Mouse (Mus musculus) right cerebral cortex, postnatal 36 days (tissue): ENCODE results near the gene Cd3g.

Experiments
- DNase-seq, 2 experiments: peaks; one replicate each; pipeline ENCODE4 v3.0.0; 2022; ENCODE audit warnings: low spot score in 2 of 2, mixed read lengths in 1 of 2

Cd3g gene

DNA sequence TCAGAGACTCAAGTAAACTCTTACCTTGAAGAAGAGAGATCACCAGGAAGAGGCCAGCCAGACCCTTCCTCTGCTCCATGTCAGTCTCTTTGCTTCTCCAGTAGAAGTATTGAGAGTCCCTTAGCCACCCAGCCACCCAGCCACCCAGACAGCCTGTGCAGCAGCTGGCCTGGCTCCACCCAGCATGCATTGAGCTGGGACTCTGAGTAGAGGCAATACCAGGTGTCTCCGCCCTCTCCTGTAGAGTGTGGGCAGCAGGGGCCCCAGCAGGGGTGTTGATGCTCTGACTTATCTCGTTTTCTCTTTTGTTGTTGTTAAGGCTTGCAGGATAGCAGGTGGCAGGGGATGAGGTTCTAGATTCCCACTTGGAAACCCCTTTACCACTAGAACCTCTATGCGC, at the start of gene Cd3g:
Cd3g (minus strand) TSS at position 190 of the 400 bp plus-strand sequence.
- DNase-seq: no peak

DNA sequence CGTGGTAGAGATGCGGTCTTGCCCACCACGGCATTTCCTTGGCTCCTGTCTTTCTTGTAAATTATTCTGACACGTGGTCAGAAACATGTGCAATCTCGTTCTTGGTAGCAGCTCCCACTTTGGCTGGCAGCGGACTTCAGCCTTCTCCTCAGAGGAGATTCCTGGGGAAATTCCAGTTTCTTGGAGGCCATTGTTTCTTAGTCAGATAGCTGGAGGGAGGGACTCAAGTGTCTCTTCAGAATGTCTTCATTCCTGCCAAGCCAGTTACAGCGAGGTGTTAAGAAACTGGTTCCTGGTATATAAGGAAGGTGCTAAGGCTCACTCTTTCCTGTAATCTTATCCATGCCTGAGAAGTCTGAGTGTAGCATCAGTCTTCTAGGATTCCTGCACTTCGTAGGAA, 47.1 kb upstream of the Cd3g start:
- DNase-seq: no peak

DNA sequence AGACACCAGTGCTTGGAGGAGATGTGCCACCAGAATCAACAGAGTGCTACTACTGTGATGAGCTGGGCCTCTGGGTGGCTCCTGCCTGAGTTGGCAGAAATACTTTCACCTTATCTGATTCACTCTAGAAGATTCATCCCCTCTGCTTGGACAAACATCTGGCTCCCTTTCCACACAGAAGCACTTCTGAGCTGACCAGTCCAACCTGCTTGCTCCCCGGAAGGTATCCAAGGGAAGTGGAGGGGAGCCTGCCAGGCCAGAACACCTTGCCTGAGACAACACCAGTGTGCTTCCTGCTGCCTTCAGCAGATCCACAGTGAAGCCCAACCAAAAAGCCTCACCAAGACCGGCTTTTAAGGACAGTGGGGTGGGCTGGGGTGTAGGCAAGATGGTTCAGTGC, 44.0 kb upstream of the Cd3g start:
- no peak for DNase-seq

DNA sequence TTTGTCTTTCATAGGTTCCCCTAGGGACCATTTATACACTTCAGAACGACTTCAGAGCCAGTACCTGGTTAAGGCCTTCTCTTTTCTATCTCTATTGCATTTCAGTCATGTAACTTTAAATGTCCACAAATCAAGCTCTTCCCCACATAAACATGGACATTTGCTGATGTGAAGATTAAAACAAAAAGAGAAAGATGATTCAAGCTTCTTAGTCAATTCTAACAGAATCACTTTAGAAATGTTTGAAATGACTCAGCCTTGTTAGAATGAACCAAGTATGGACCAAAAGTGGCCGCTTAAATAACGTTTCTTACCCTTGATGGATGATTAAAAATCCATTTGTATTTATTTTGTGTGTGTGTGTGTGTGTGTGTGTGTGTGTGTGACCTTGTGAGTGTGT, 43.4 kb upstream of the Cd3g start:
- no peak for DNase-seq

DNA sequence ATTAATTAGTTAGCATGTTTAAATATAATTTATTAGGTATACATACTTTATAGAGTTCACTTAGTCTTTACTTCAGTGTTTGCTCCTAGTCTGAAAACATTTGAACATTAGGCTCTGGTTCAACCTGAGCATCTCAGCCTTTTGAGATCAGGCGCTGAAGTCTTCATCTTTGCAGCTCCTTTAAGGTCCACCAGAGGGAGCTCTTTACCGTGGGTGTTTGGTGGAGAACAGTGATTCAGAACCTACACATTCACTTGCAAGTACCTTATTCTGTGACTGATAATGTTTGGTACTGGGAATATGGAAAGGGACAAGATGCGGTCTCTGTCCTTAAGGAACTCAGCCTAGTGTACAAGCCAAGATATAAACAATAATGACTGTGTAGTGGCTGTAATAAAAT, 42.6 kb upstream of the Cd3g start:
- peak in 1 of 2 experiments; percentile 8 for DNase-seq

DNA sequence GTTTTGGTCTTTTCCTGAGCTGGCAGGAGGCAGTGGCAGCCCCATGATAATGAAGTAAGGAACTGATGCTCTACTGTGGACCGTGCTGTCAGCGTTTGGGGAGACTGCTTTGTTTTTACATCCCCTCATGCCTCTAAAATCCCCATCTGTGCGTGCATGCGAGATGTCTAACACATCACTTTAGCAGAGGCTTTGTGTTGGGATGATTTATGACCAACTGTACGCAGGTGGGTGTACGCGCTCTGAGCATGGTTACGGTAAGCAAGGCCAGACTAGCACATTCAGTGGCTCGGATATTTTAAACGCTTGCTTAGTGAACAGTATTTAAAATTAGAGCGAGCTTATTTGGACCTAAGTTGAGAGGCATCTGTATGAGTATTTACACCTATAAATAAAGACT, 37.8 kb upstream of the Cd3g start:
- DNase-seq: peak in 1 of 2 experiments; percentile 18

DNA sequence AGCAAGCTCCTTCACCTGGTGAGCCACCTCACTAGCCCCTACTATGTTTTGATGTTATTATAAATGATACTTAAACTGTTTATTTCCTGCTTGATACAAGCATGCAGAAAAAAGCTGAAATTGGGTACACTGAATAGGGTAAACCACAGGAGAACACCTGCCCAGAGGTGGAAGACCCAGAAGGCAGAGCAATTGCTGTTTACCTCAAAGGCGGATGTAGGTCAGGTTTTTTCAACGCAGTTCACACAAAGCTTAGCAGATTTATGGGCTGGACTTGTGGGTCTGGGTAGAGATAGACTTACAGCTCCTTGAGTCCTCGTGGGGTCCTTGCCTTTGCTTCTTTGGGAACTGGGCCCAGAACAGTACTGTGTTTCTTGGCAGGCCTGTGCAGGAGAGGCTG, 35.6 kb upstream of the Cd3g start:
- no peak for DNase-seq

DNA sequence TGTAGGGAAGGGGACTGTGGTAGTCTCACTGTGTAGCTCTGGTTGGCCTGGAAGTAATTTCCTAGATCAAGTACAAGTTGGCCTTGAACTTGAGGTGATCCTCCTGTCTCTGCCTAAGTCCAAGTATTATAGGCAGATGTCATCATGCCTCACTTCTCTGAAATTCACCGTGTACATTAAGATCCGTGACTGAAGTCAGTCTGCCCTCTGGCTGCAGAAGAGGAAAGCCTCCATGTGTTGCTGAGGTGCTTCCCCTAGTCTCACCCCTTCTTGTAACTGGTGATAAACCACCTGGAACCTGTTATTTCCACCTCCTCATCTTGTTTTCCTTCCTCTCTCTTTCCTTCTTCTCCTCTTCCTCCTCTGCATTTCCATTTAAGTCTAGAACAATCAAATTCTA, 34.6 kb upstream of the Cd3g start:
- no peak for DNase-seq

DNA sequence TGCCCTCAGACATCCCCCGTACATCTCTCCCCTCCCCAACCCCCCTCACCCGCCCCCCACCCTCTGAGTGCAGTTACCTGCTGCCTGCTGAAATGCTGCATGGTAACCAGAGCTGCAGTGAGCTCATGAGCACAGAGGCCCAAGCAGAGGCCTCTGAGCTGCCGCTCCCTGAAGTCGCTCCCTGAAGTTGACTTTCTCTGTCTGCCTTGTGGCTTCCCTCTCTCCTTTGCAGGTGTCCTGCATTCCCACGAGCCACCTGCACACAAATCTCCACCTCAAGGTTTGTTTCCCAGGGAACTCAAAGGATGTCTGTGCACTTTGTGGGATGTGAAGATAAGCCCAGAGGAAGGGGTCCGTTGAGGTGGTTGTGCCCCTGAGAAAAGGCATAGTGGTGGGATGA, 31.1 kb upstream of the Cd3g start:
- no peak for DNase-seq

DNA sequence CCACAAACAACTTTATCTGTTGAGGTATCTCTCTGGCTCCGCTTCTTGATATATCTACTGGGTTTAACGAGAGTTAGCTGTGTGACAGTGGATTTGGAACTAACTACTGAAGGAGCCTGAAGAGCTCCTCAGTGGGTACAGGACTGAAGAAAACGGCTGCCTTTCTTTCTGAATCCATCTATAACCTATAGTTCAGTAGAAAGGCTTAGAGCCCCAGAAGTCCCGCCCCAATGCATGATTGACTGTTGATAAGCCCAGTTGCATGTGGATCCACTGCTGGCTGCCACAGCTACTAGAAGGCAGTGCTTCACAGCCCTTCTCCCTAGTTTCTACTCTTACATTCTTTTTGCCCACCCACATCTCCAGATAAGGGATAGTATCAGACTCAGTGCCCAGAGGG, 30.2 kb upstream of the Cd3g start:
- DNase-seq: no peak

DNA sequence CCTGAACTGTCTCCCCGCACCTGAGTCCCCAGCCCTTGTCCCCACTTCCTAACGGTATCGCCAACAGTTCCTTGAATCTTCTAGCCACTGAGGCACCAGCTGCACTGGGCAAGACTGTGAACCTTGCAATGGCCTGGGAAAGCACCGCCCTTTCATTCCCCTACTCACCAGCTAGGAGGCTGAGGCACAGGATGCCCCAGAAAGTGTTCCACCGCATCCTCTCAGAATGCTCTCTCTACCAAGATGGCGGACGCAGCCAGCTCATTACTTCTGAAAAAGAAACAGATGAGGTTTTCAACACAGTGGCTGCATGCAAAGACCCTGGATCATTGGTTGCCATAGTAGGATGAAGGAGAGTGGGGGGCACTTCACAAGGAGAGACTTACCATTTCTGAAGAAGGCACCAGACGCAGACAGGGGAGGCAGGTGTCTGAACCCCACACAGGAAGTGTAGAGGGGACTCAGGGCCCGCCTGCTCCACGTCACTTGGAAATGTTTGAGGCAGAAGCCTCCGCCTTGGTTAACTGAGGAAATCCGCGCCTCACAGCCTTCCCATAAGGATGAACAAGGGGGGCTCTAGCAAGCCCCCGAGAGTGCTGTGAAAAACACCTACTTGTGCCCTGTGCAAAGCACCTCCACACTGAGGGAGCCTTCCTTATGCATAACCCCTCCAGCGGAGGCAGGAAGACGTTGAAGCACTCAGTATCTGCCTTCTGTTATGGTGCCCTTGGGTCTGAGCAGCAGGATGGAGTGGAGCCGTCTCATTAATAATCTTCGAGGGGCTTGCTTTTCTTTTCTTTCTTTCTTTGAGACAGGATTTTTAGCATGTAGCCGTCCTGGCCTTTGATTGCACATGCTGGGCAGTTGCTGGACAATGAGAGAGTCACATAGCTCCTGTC, 29.2 kb upstream of the Cd3g start, which contains the start of gene Cd3e:
Cd3e (minus strand) TSS at position 448 of the 899 bp plus-strand sequence.
- DNase-seq: no peak

DNA sequence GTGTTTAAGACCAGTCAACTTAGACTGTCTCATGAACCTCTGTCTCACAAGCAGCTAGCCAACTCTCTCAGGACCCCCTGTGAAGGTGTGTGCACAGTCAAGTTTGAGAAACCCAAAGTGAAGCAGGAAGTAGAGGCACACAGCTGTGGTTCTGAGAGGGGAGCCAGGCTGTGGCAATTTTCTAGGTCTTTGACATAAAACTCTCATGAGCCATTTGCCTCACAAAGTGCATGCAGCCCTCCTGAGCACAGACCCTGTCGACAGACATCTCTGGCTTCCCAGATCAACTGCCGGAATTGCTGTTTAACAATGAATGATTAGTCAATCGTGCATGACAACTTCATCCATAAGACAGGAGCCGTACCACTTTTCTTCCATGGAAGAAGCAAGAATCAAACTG, 28.1 kb upstream of the Cd3g start:
- no peak for DNase-seq

DNA sequence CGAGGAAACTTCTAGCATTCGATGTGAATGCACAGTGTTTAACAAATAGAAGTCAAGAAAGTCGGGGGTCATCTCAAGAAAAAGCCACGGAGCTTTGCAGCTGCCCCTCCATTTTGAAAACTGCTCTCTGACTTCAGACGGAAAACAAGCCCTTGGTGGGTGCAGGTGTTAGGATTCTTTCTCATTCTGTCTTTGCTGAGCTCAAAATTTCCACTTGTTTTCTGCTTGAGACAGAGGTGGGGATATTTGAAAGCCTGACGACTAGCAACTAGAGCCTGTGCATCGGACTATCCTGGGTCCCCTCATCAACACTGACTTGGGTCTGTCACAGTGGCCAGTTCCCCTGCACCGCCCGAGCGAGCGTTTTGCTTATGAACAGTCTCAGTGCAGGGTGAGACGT, 27.2 kb upstream of the Cd3g start:
- no peak for DNase-seq

DNA sequence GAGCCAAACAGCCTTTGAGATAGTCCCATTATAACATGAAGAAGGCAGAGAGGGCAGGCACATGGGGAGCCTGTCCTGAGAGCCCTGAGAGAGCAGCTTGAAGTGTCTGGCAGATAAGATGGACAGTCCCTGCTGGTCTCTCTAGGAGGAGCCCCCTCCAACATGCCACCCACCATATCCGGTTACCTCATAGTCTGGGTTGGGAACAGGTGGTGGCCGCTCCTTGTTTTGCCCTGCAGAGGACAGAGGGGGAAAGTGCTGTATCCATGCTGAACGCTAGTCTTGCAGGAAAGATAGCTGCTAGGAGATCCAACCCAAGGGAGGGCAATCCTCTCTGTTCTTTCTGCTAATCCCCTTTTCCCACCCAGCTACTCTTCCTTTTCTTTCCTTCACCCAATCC, 20.0 kb upstream of the Cd3g start:
- no peak for DNase-seq

DNA sequence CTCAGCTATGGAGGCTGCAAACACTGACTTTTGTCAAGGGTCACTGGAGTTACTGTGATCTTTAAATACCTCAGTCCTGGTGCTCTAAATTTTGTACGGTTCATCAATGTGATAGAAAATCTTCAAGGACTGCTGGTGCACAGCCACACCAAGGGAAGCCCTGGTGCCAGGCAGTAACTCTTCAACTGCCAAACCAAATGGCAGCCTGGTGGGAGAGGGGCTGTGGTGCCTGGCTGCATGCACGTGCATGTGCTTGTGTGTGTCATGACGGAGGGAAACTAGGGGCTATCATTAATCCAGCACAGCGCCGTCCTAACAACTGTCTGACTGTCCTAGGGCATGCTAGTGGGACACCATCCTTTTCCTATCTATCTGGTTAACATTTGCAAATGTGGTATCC, 19.5 kb upstream of the Cd3g start:
- DNase-seq: no peak

DNA sequence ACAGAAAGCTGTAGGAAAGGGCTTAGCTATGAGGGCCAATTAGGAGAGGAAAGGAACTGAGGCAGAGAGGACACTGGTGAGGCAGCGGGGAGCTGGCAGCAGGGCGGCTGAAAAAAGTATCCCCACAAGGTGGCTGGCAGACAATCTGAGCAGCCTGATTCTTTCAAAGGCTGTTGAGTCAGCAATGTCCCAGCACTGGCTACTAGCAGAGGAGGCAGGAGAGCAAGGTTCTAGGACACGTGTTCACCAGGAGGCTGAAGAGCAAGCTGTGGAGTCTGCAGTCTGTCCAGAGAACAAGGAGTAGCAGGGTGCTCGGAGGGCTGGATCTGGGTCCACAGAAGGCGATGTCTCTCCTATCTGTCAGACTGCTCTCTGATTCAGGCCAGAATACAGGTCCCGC, 18.9 kb upstream of the Cd3g start:
- peak in 1 of 2 experiments; percentile 12 for DNase-seq

DNA sequence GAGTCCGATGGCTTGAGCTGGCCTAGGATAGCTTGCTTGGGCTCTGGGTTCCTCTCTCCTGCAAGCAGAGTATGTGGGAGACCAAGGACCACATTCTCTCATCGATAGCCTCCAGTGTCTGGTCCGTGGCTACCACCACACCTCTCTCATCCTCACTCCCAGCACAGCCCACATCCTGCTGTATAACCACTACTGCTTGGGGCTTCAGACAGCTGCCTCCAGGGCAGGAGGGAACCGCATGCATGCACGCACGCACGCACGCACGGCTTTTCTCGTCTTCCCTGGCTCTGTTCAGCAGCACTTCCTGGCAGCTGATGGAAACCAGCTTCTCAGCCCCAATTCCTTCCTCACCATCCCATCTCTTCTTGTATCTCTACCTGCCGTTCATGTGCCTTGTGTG, 17.9 kb upstream of the Cd3g start:
- no peak for DNase-seq

DNA sequence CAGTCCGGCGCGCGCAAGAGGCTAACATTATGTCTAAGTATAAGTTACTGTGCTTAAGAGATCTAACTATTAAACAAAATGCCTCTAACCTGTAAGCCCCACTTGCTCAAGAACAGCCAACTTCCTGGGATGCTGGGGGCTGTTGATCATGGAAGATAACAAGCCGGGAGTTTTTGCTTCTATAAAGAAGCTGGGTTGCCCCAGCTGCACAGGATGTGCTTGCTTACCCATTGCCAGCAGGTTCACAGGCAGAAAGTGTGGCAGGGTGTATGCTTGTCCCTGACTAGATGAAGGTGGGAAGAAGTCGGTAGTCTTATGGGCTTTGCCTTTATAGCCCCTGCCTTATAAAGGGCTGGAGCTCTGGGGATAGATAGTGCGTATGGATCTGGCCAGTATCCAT, 16.4 kb upstream of the Cd3g start:
- no peak for DNase-seq

DNA sequence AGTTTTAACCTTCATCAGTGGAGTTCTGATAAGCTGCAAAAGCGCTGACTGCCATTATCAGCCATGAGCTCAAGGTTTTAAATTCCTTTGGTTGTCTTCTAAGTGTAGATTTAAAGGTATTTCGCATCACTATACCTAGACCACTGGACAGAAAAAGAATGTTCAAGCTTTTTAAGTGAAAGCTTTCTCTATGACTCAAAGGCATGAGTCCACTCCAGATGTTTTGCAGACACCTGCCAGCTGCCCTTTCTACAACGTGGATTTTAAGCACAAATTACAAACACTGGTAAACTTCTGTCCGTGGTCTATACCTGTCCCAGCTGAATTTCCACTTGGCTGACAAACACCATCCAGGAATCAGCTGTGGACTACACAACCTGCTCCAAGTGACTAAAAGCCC, 14.7 kb upstream of the Cd3g start:
- no peak for DNase-seq

DNA sequence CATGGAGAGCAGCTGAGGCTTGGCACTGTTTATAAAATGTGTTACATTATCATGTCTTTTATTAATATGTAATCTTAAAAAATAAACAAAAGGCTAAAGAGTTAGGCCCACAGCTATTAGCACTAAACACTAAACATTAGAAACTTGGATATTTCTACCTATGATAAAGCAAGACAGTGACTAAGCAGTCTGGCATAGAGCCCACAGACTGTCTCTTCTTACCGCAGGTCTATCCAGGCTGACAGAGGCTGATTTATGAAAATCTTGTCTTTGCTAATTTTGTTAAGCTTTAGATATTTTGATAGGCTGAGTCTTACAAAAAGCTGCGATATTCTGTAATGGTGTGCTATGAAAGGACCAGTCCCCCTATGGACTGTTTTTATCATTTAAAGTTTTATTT, 13.0 kb upstream of the Cd3g start:
- DNase-seq: no peak

DNA sequence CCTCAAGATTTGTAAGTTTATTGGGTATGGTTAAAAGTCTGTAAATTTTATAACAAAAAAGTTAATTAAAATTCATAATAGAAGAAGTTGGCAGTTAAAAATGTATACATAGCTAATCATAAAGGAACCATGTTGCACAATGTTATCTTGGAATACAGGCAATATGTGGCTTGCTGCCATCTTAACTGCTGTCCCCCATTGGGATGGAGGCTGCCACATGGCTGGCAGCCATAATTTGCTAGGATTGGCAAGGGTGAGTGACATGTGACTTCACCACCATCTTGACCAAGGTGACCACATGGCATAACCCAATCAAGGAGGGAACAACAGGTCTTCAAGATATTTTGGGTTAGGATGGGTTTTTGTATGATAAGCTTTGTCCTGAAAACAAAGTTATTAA, 12.0 kb upstream of the Cd3g start:
- DNase-seq: no peak

DNA sequence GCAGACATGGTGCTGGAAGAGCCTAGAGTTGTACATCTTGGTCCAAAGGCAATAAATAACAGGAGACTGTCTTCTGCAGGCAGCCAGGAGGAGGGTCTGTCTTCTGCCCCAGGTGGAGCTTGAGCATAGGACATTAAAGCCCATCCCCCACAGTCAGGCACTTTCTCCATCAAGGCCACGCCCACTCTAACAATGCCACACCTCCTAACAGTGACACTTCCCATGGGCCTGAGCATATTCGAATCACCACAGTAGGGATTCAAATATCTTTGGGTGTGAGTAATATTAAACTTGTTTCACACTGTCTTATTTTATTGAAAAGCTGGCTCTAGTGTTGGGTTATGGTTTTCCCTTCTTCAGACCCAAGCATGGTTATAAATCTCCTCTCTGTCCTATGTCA, 11.6 kb upstream of the Cd3g start:
- no peak for DNase-seq

DNA sequence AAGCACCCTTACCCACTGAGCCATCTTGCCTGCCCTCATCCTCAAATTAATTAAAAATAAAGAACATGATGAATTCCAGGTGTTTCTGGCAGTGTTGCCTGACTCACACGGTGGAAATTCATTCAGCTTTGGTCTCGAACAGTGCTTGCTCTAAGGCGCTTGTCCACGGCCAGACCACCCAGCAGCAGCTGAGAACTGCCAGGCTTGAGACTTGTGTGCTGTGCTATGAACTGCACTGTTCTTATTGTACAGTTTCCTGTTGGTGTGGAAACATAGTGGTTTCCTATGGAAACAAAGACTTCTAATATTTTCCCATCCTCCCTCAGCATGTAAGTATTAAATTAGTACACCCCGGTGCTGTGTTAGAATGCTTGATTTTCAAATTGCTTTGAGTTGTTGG, 6.7 kb upstream of the Cd3g start:
- DNase-seq: no peak

DNA sequence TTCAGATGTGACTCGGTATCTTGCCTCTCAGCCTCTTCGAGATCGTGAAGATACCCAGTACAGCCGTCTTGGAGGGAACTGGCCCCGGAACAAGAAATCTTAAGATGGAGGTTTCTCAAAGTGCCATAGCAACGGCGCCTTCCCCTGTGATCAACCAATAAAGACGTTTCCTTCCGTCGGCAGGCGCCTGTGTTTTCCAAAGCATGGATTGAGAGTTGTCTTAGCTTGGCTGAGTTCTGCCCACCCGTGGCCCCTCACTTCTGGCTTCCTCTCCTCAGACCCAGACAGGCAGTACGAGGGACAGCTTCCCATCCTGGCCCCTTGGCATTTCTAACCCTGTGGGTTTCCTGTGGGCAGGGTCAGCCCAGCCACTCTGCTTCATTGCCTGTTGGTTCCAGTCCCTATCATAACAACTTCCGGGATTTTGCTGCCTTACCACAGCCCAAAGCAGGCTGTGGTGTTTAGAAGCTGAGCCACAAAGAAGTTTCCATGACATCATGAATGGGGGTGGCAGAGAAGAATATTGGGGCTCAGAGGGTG, 6.1 kb upstream of the Cd3g start:
- DNase-seq: no peak
